Mouse (Mus musculus) spleen, embryonic (tissue): ENCODE results near the gene Pgc.

ENCODE experiments used
- CTCF ChIA-PET: fragments of 350-600 bp; sonication (Branson Sonifier 250); formaldehyde crosslinking; loops from one replicate; lab custom pipeline; 2022; lab: Charles Lee

Gene Pgc

DNA sequence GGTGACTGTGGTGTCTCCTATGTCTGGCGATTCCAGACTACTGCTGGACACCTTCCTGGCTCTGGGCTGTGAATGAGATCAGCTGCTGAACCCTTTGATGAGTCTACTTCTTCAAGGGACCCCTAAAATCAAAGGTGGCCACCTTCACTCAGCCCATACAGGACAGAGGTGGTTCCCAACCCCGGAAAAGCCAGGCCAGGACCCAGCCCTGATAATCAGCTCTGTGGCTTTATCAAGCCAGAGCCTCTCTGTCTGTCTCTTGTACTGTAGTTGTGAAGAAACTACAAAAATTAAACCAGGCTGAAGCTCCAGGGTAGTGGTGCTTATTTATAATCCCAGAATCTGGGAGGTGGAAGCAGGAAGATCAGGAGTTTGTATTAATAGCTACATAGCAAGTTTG lies 50.5 kb downstream of the Pgc start:
- CTCF ChIA-PET, result no interaction called here

DNA sequence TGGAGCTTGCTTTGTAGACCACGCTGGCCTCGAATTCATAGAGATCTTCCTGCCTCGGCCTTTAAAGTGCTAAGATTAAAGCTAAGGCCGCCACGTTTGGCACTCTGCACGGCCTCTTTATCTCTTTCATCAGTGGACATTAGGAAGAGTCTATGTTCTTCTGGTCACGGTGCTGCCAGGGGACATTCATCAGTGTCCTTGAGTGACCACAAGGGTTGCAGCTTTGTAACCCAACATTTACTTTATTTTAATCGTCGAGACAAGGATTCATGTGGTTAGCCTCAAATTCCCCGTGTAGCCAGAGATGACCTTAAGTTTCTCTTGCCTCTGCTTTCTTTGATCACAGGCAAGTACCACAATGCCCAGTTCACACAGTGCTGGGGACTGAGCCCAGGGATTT lies 53.8 kb downstream of the Pgc start:
- CTCF ChIA-PET, result no interaction called here

DNA sequence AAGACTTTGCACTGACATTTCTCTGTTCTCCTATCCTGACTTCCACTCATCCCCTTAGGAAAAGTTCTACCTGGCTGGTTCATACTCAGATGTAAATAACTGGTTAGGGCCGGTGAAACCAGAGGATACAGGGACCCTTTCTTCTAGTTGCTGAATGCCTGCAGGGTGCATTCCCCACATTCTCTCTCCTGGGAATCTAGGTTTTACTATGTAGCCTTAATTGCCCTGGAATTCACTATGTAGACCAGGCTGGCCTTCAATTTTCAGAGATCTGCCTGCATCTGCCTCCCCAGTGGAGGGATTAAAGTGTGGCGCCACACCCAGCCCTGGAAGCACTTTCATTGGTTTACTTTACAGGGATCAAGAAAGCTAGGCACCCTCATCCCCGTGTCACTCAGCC lies 55.8 kb downstream of the Pgc start:
- CTCF ChIA-PET, result no interaction called here

DNA sequence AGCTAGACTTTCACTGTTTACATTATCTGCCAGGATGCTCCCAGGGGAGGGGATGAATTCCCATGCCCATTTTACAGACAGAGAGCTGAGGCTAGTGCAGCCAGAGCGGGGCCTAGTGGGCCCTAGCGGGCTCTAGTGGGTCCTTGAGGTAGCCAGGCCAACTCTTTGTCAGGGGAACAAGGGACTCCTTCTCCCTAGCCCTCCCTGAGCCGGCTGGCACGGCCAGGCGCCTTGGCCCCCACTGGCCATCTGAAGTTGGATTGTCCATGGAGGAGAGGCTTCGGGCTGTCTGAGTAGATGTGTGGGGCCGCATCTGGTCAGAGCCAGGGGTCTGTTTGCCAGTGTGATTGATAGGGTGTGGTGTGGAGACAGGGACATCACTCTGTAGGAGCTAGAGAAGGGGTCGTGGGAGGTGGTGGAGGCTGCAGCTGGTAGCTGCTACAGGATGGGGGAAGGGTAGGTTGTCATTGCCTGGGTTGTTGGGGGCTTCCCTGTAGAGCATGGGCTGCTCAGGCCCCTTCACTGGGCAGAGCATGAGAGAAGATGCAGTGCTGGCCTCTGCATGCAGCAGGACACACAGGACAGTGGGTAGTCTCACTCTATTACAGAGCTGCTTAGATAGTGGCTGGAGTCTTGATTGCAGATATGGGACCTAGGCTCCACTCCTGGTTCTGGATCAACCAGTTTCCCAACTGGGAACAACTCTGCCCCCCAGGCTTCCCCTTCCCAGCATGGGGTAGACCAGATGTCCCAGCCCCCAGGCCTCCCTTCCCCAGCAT lies 57.0 kb downstream of the Pgc start:
- CTCF ChIA-PET, result no interaction called here
